Mouse (Mus musculus): ENCODE measurements around the gene Foxj1. TPM values are rescaled to one million over a fixed set of nuclear protein-coding genes. Genes with fewer than 3 reads are reported as not detected.
A peak's percentile ranks its signal among the peaks of the same experiment; 100 is the strongest.

The Foxj1 gene
- polyA plus RNA-seq, 1 experiment = 0.08 TPM

- Histone ChIP-seq H3K4me2 (ENCODE audit: low read depth) (no peak overlapping the region), H3ac (ENCODE audit: control insufficient read depth, insufficient read length) (no peak overlapping the region), H3K79me2 (ENCODE audit: control insufficient read depth, insufficient read depth) (no peaks in the 10 kb centered on the region), H3K4me3 (no peak overlapping the region), H3K36me3 (ENCODE audit: control insufficient read depth, insufficient read depth) (peaks cover 3% of the 10 kb centered on the region), H3K27me3 (ENCODE audit: control insufficient read depth, insufficient read depth, insufficient read length) (no peaks in the 10 kb centered on the region)
- TF ChIP-seq MYOG (IDR thresholded peaks at IDR 0.05; ENCODE audit: control insufficient read depth in 1 of 3, insufficient read depth in 1 of 3, insufficient read length in 2 of 3, low read depth in 2 of 3) = no peak
- TF ChIP-seq MYOD1 (IDR thresholded peaks at IDR 0.05; ENCODE audit: control insufficient read depth in 1 of 3, insufficient read length in 2 of 3, low read depth in 2 of 3) = no peak
- no peak for TF ChIP-seq E2F4 (IDR thresholded peaks at IDR 0.05; ENCODE audit: insufficient read depth)
- TF ChIP-seq CEBPB (IDR thresholded peaks at IDR 0.05; ENCODE audit: insufficient read depth, poor library complexity, severe bottlenecking) = no peak
- no peak for TF ChIP-seq POLR2AphosphoS2 (IDR thresholded peaks at IDR 0.05; ENCODE audit: insufficient read length, low read depth)
- TF ChIP-seq POLR2A (IDR thresholded peaks at IDR 0.05; ENCODE audit: insufficient read length, low read depth) = no peak
- no peak for TF ChIP-seq TCF12 (IDR thresholded peaks at IDR 0.05; ENCODE audit: insufficient read depth, poor library complexity, severe bottlenecking)
- no peak for TF ChIP-seq MAX (IDR thresholded peaks at IDR 0.05; ENCODE audit: low read depth)
- no peak for TF ChIP-seq REST (IDR thresholded peaks at IDR 0.05; ENCODE audit: insufficient read depth, insufficient read length)
- no peak for TF ChIP-seq SRF (IDR thresholded peaks at IDR 0.05; ENCODE audit: control insufficient read depth, insufficient read length, low read depth)
- no peak for TF ChIP-seq USF1 (IDR thresholded peaks at IDR 0.05; ENCODE audit: low read depth)
- TF ChIP-seq TCF3 (IDR thresholded peaks at IDR 0.05; ENCODE audit: insufficient read length, low read depth) = no peak
Observed at GRCm38 (mm10) chr11:116359652-116360051, 24.5 kb upstream of the Foxj1 start.

GRCm38 (mm10) chr11:116358926-116359637, 23.9 kb upstream of the Foxj1 start:
- TF ChIP-seq MYOG (IDR thresholded peaks at IDR 0.05; ENCODE audit: control insufficient read depth in 1 of 3, insufficient read depth in 1 of 3, insufficient read length in 2 of 3, low read depth in 2 of 3) (peak in 2 of 3 experiments; percentile 23 to 34), POLR2A (IDR thresholded peaks at IDR 0.05; ENCODE audit: insufficient read length, low read depth) (no peak), TCF3 (IDR thresholded peaks at IDR 0.05; ENCODE audit: insufficient read length, low read depth) (no peak), CEBPB (IDR thresholded peaks at IDR 0.05; ENCODE audit: insufficient read depth, poor library complexity, severe bottlenecking) (no peak), SRF (IDR thresholded peaks at IDR 0.05; ENCODE audit: control insufficient read depth, insufficient read length, low read depth) (no peak), E2F4 (IDR thresholded peaks at IDR 0.05; ENCODE audit: insufficient read depth) (no peak), MAX (IDR thresholded peaks at IDR 0.05; ENCODE audit: low read depth) (no peak), MYOD1 (IDR thresholded peaks at IDR 0.05; ENCODE audit: control insufficient read depth in 1 of 3, insufficient read length in 2 of 3, low read depth in 2 of 3) (peak in 2 of 3 experiments; percentile 44 to 68)
- Histone ChIP-seq H3K79me2 (ENCODE audit: control insufficient read depth, insufficient read depth) (no peaks in the 10 kb centered on the region), H3K27me3 (ENCODE audit: control insufficient read depth, insufficient read depth, insufficient read length) (no peaks in the 10 kb centered on the region), H3K4me3 (no peak overlapping the region), H3ac (ENCODE audit: control insufficient read depth, insufficient read length) (no peak overlapping the region), H3K4me2 (ENCODE audit: low read depth) (no peak overlapping the region), H3K36me3 (ENCODE audit: control insufficient read depth, insufficient read depth) (peaks cover 3% of the 10 kb centered on the region)

- Histone ChIP-seq H3K27me3 (ENCODE audit: control insufficient read depth, insufficient read depth, insufficient read length) (no peaks in the 10 kb centered on the region), H3ac (ENCODE audit: control insufficient read depth, insufficient read length) (no peak overlapping the region), H3K79me2 (ENCODE audit: control insufficient read depth, insufficient read depth) (no peaks in the 10 kb centered on the region), H3K4me3 (no peak overlapping the region), H3K4me2 (ENCODE audit: low read depth) (no peak overlapping the region), H3K36me3 (ENCODE audit: control insufficient read depth, insufficient read depth) (peaks cover 3% of the 10 kb centered on the region)
- TF ChIP-seq MYOG (IDR thresholded peaks at IDR 0.05; ENCODE audit: control insufficient read depth in 1 of 3, insufficient read depth in 1 of 3, insufficient read length in 2 of 3, low read depth in 2 of 3) (no peak), USF1 (IDR thresholded peaks at IDR 0.05; ENCODE audit: low read depth) (no peak), TCF3 (IDR thresholded peaks at IDR 0.05; ENCODE audit: insufficient read length, low read depth) (no peak), POLR2AphosphoS2 (IDR thresholded peaks at IDR 0.05; ENCODE audit: insufficient read length, low read depth) (no peak), POLR2A (IDR thresholded peaks at IDR 0.05; ENCODE audit: insufficient read length, low read depth) (no peak), MAX (IDR thresholded peaks at IDR 0.05; ENCODE audit: low read depth) (no peak), CEBPB (IDR thresholded peaks at IDR 0.05; ENCODE audit: insufficient read depth, poor library complexity, severe bottlenecking) (no peak), TCF12 (IDR thresholded peaks at IDR 0.05; ENCODE audit: insufficient read depth, poor library complexity, severe bottlenecking) (no peak), REST (IDR thresholded peaks at IDR 0.05; ENCODE audit: insufficient read depth, insufficient read length) (no peak), SRF (IDR thresholded peaks at IDR 0.05; ENCODE audit: control insufficient read depth, insufficient read length, low read depth) (no peak), MYOD1 (IDR thresholded peaks at IDR 0.05; ENCODE audit: control insufficient read depth in 1 of 3, insufficient read length in 2 of 3, low read depth in 2 of 3) (no peak), E2F4 (IDR thresholded peaks at IDR 0.05; ENCODE audit: insufficient read depth) (no peak)
Observed at GRCm38 (mm10) chr11:116354521-116354920, 19.3 kb upstream of the Foxj1 start.

- TF ChIP-seq CEBPB (IDR thresholded peaks at IDR 0.05; ENCODE audit: insufficient read depth, poor library complexity, severe bottlenecking) (no peak), SRF (IDR thresholded peaks at IDR 0.05; ENCODE audit: control insufficient read depth, insufficient read length, low read depth) (no peak), REST (IDR thresholded peaks at IDR 0.05; ENCODE audit: insufficient read depth, insufficient read length) (no peak), POLR2AphosphoS2 (IDR thresholded peaks at IDR 0.05; ENCODE audit: insufficient read length, low read depth) (no peak), POLR2A (IDR thresholded peaks at IDR 0.05; ENCODE audit: insufficient read length, low read depth) (no peak), E2F4 (IDR thresholded peaks at IDR 0.05; ENCODE audit: insufficient read depth) (no peak), MYOD1 (IDR thresholded peaks at IDR 0.05; ENCODE audit: control insufficient read depth in 1 of 3, insufficient read length in 2 of 3, low read depth in 2 of 3) (no peak)
Observed at GRCm38 (mm10) chr11:116353535-116353934, 18.3 kb upstream of the Foxj1 start.

More at GRCm38 (mm10) chr11:116353535-116353934, 18.3 kb upstream of the Foxj1 start:
- peaks cover under 1% of the 10 kb centered on the region for H3K36me3 ChIP-seq (ENCODE audit: control insufficient read depth, insufficient read depth)
- no peak overlapping the region for H3K4me3 ChIP-seq
- H3K79me2 ChIP-seq (ENCODE audit: control insufficient read depth, insufficient read depth) = no peaks in the 10 kb centered on the region
- H3K27me3 ChIP-seq (ENCODE audit: control insufficient read depth, insufficient read depth, insufficient read length) = no peaks in the 10 kb centered on the region
- no peak overlapping the region for H3K4me2 ChIP-seq (ENCODE audit: low read depth)
- no peak overlapping the region for H3ac ChIP-seq (ENCODE audit: control insufficient read depth, insufficient read length)
